Mouse (Mus musculus) forebrain, embryonic 12.5 days (tissue): ENCODE measurements around the gene Nav1. TPM values are rescaled to one million over a fixed set of nuclear protein-coding genes. Genes with fewer than 3 reads are reported as not detected.

ENCODE experiments used
- ATAC-seq: fragments of 200-750 bp; cut with Nextera tagmentation; 2 replicates; pipeline ENCODE4 v1.8.0; 2017; ENCODE audit warnings: moderate TSS enrichment; ENCODE audit not compliant: low FRiP score
- H3K27ac ChIP-seq: fragments of 300-500 bp; sonication (generic); 2 replicates; pipeline ENCODE4 v1.5.1; 2016; ENCODE audit warnings: mild to moderate bottlenecking
- H3K27me3 ChIP-seq: fragments of 300-500 bp; sonication (generic); 2 replicates; pipeline ENCODE4 v1.6.1; 2016; ENCODE audit warnings: mild to moderate bottlenecking
- H3K36me3 ChIP-seq: fragments of 300-500 bp; sonication (generic); replicated peaks from 2 replicates; pipeline ENCODE4 v1.6.1; 2016; ENCODE audit warnings: mild to moderate bottlenecking
- H3K4me1 ChIP-seq: fragments of 300-500 bp; sonication (generic); 2 replicates; pipeline ENCODE4 v1.6.1; 2016
- H3K4me2 ChIP-seq: fragments of 300-500 bp; sonication (generic); 2 replicates; pipeline ENCODE4 v1.6.1; 2016; ENCODE audit warnings: mild to moderate bottlenecking, moderate library complexity
- H3K4me3 ChIP-seq: fragments of 300-500 bp; sonication (generic); replicated peaks from 2 replicates; pipeline ENCODE4 v1.5.1; 2016; ENCODE audit warnings: mild to moderate bottlenecking
- H3K9ac ChIP-seq: fragments of 300-500 bp; sonication (generic); 2 replicates; pipeline ENCODE4 v1.6.1; 2016; ENCODE audit warnings: mild to moderate bottlenecking
- H3K9me3 ChIP-seq: fragments of 300-500 bp; sonication (generic); 2 replicates; pipeline ENCODE4 v1.6.1; 2016
- WGBS: fragments of 180-500 bp; shearing (Covaris S2); methylation state at CpG from one replicate; pipeline ENCODE4 v1.1.7; 2016; 5-methylcytosine and 5-hydroxymethylcytosine counted together
- polyA plus RNA-seq: library from polyadenylated mRNA; unstranded; fragments of >200 nt; fragmentation: Nextera tagmentation; extraction: Ambion mirVana; gene quantifications from 2 replicates; pipeline ENCODE4 v1.2.1, GENCODE M21; 2016

The Nav1 gene
- polyA plus RNA-seq, 1 experiment from 2014 or later, result 32.4 TPM

GRCm38 (mm10) chr1:135554632-135555260 is 52.3 kb downstream of the Nav1 start:
- H3K27ac ChIP-seq, result peak overlapping the region; percentile 68
- no peaks in the 10 kb centered on the region for H3K36me3 ChIP-seq
- 8% methylated on average over 17 of the region's 17 CpGs for whole genome bisulfite sequencing
- no peak overlapping the region for H3K4me3 ChIP-seq
- H3K4me2 ChIP-seq, result 0 out of 2 replicates have a peak overlapping the region, but pooled peaks have one; percentile 15
- H3K9me3 ChIP-seq, result no peaks in the 10 kb centered on the region
- no peak overlapping the region; the same call in 1 of the 2 replicates for H3K9ac ChIP-seq
- H3K4me1 ChIP-seq, result peaks cover 64% of the 10 kb centered on the region
- no peaks in the 10 kb centered on the region for H3K27me3 ChIP-seq
- ATAC-seq, result no peak

- Histone ChIP-seq H3K27me3 (no peaks in the 10 kb centered on the region), H3K36me3 (0 out of 2 replicates have a peak, but pooled peaks cover 5% of the 10 kb centered on the region), H3K4me1 (peaks cover 75% of the 10 kb centered on the region), H3K9me3 (no peaks in the 10 kb centered on the region), H3K9ac (peak overlapping the region; percentile 17; the same call in 1 of the 2 replicates), H3K4me3 (no peak overlapping the region), H3K27ac (no peak overlapping the region), H3K4me2 (no peak overlapping the region)
- ATAC-seq, result no peak
- 11% methylated on average over 4 of the region's 4 CpGs for WGBS
Measured at GRCm38 (mm10) chr1:135553615-135554014, 53.5 kb downstream of the Nav1 start.

- no peak for ATAC-seq
- H3K9ac ChIP-seq, result no peak overlapping the region
- H3K36me3 ChIP-seq, result 0 out of 2 replicates have a peak, but pooled peaks cover 5% of the 10 kb centered on the region
- no peaks in the 10 kb centered on the region for H3K9me3 ChIP-seq
- H3K27ac ChIP-seq, result peak overlapping the region; percentile 36; the same call in 1 of the 2 replicates
- H3K4me2 ChIP-seq, result no peak overlapping the region
- WGBS, result 39% methylated on average over 4 of the region's 4 CpGs
- H3K27me3 ChIP-seq, result no peaks in the 10 kb centered on the region
- H3K4me3 ChIP-seq, result no peak overlapping the region
- H3K4me1 ChIP-seq, result peaks cover 75% of the 10 kb centered on the region
Measured at GRCm38 (mm10) chr1:135553154-135553553, 53.9 kb downstream of the Nav1 start.

GRCm38 (mm10) chr1:135550886-135551285 is 56.2 kb downstream of the Nav1 start:
- Histone ChIP-seq H3K9ac (no peak overlapping the region), H3K36me3 (0 out of 2 replicates have a peak, but pooled peaks cover 5% of the 10 kb centered on the region), H3K27me3 (no peaks in the 10 kb centered on the region), H3K4me2 (no peak overlapping the region), H3K27ac (no peak overlapping the region), H3K4me1 (peaks cover 73% of the 10 kb centered on the region), H3K9me3 (no peaks in the 10 kb centered on the region), H3K4me3 (no peak overlapping the region)
- no peak for ATAC-seq
- 34% methylated on average over 3 of the region's 3 CpGs for WGBS

GRCm38 (mm10) chr1:135548750-135549149 is 58.3 kb downstream of the Nav1 start:
- 78% methylated on average over 9 of the region's 9 CpGs for WGBS
- H3K27ac ChIP-seq, result peak overlapping the region; percentile 42; the same call in 1 of the 2 replicates

GRCm38 (mm10) chr1:135546099-135546498 is 61.0 kb downstream of the Nav1 start:
- H3K4me1 ChIP-seq, result peaks cover 57% of the 10 kb centered on the region
- ATAC-seq, result peak; percentile 54; the same call in 1 of the 2 replicates
- peak overlapping the region; percentile 70 for H3K27ac ChIP-seq
- no peaks in the 10 kb centered on the region for H3K27me3 ChIP-seq
- no peak overlapping the region for H3K9ac ChIP-seq
- H3K36me3 ChIP-seq, result 0 out of 2 replicates have a peak, but pooled peaks cover 5% of the 10 kb centered on the region
- WGBS, result 59% methylated on average over 5 of the region's 5 CpGs
- H3K4me3 ChIP-seq, result no peak overlapping the region
- no peaks in the 10 kb centered on the region for H3K9me3 ChIP-seq
- H3K4me2 ChIP-seq, result no peak overlapping the region

More at GRCm38 (mm10) chr1:135548750-135549149, 58.3 kb downstream of the Nav1 start:
- Histone ChIP-seq H3K4me2 (no peak overlapping the region), H3K27me3 (no peaks in the 10 kb centered on the region), H3K9ac (no peak overlapping the region), H3K4me1 (peaks cover 66% of the 10 kb centered on the region), H3K36me3 (0 out of 2 replicates have a peak, but pooled peaks cover 5% of the 10 kb centered on the region), H3K4me3 (no peak overlapping the region), H3K9me3 (no peaks in the 10 kb centered on the region)
- no peak for ATAC-seq

GRCm38 (mm10) chr1:135544504-135545146 is 62.5 kb downstream of the Nav1 start:
- Histone ChIP-seq H3K9me3 (no peaks in the 10 kb centered on the region), H3K4me1 (peaks cover 46% of the 10 kb centered on the region), H3K27me3 (no peaks in the 10 kb centered on the region), H3K36me3 (0 out of 2 replicates have a peak, but pooled peaks cover 5% of the 10 kb centered on the region), H3K27ac (peak overlapping the region; percentile 70), H3K9ac (no peak overlapping the region), H3K4me2 (no peak overlapping the region), H3K4me3 (no peak overlapping the region)
- WGBS, result 41% methylated on average over 16 of the region's 16 CpGs
- ATAC-seq, result 0 out of 2 replicates have a peak, but pooled peaks have one; percentile 24

- H3K4me3 ChIP-seq, result no peak overlapping the region
- no peak for ATAC-seq
- no peaks in the 10 kb centered on the region for H3K36me3 ChIP-seq
- no peak overlapping the region for H3K27ac ChIP-seq
- no peak overlapping the region for H3K4me2 ChIP-seq
- whole genome bisulfite sequencing, result 52% methylated on average over 12 of the region's 12 CpGs
- H3K4me1 ChIP-seq, result peaks cover 34% of the 10 kb centered on the region
- H3K9me3 ChIP-seq, result no peaks in the 10 kb centered on the region
- no peaks in the 10 kb centered on the region for H3K27me3 ChIP-seq
- H3K9ac ChIP-seq, result 0 out of 2 replicates have a peak overlapping the region, but pooled peaks have one; percentile 9
Measured at GRCm38 (mm10) chr1:135542841-135543810, 64.0 kb downstream of the Nav1 start.

GRCm38 (mm10) chr1:135542080-135542479 is 65.0 kb downstream of the Nav1 start:
- H3K4me3 ChIP-seq, result no peak overlapping the region
- peaks cover 30% of the 10 kb centered on the region for H3K4me1 ChIP-seq
- no peak overlapping the region for H3K27ac ChIP-seq

GRCm38 (mm10) chr1:135540270-135540669 is 66.8 kb downstream of the Nav1 start:
- no peak overlapping the region for H3K4me3 ChIP-seq
- H3K9ac ChIP-seq, result no peak overlapping the region
- H3K27me3 ChIP-seq, result no peaks in the 10 kb centered on the region
- 0 out of 2 replicates have a peak, but pooled peaks cover 5% of the 10 kb centered on the region for H3K36me3 ChIP-seq
- ATAC-seq, result peak; percentile 83
- 22% methylated on average over 4 of the region's 4 CpGs for WGBS
- H3K9me3 ChIP-seq, result no peaks in the 10 kb centered on the region
- no peak overlapping the region for H3K4me2 ChIP-seq
- peaks cover 20% of the 10 kb centered on the region for H3K4me1 ChIP-seq
- H3K27ac ChIP-seq, result no peak overlapping the region

More at GRCm38 (mm10) chr1:135542080-135542479, 65.0 kb downstream of the Nav1 start:
- H3K9me3 ChIP-seq, result no peaks in the 10 kb centered on the region
- no peak for ATAC-seq
- no peaks in the 10 kb centered on the region for H3K27me3 ChIP-seq
- H3K4me2 ChIP-seq, result no peak overlapping the region
- no peak overlapping the region for H3K9ac ChIP-seq
- no peaks in the 10 kb centered on the region for H3K36me3 ChIP-seq
- 87% methylated on average over 9 of the region's 9 CpGs for WGBS

GRCm38 (mm10) chr1:135538441-135539265 is 68.4 kb downstream of the Nav1 start:
- Histone ChIP-seq H3K4me2 (no peak overlapping the region), H3K4me3 (no peak overlapping the region), H3K36me3 (0 out of 2 replicates have a peak, but pooled peaks cover 7% of the 10 kb centered on the region), H3K9ac (no peak overlapping the region), H3K4me1 (peaks cover 14% of the 10 kb centered on the region), H3K27me3 (no peaks in the 10 kb centered on the region), H3K9me3 (no peaks in the 10 kb centered on the region), H3K27ac (no peak overlapping the region)
- no peak for ATAC-seq
- WGBS, result 87% methylated on average over 12 of the region's 12 CpGs
